Mouse (Mus musculus) intestine, embryonic 14.5 days (tissue): Measurements from ENCODE around the gene Rspo1. TPM values are rescaled to one million over a fixed set of nuclear protein-coding genes. Genes with fewer than 3 reads are reported as not detected.
A peak's percentile ranks its signal among the peaks of the same experiment; 100 is the strongest.

Source experiments
- ATAC-seq: fragments of 200-750 bp; cut with Nextera tagmentation; replicated peaks from 2 replicates; pipeline ENCODE4 v1.8.0; 2017; ENCODE audit warnings: low read depth, moderate number of reproducible peaks, moderate TSS enrichment, moderate library complexity; ENCODE audit not compliant: low FRiP score, low TSS enrichment
- DNase-seq: peaks from one replicate; pipeline ENCODE4 v3.0.0-alpha.2; 2018; ENCODE audit warnings: low spot score
- H3K27ac ChIP-seq: fragments of 300-500 bp; sonication (generic); 2 replicates; pipeline ENCODE4 v1.5.1; 2014; ENCODE audit warnings: low read depth, mild to moderate bottlenecking, control low read depth
- H3K27me3 ChIP-seq: fragments of 300-500 bp; sonication (generic); replicated peaks from 2 replicates; pipeline ENCODE4 v1.6.1; 2014; ENCODE audit warnings: low read length, control low read depth; ENCODE audit not compliant: control insufficient read depth, insufficient read depth
- H3K36me3 ChIP-seq: fragments of 300-500 bp; sonication (generic); 2 replicates; pipeline ENCODE4 v1.6.1; 2014; ENCODE audit warnings: low read length, control low read depth; ENCODE audit not compliant: control insufficient read depth, insufficient read depth
- H3K4me1 ChIP-seq: fragments of 300-500 bp; sonication (generic); replicated peaks from 2 replicates; pipeline ENCODE4 v1.6.1; 2014; ENCODE audit warnings: low read length, control low read depth, mixed read lengths; ENCODE audit not compliant: control insufficient read depth, insufficient read depth
- H3K4me2 ChIP-seq: fragments of 300-500 bp; sonication (generic); 2 replicates; pipeline ENCODE4 v1.6.1; 2014; ENCODE audit warnings: low read length
- H3K4me3 ChIP-seq: fragments of 300-500 bp; sonication (generic); 2 replicates; pipeline ENCODE4 v1.5.1; 2014; ENCODE audit warnings: low read depth, low read length, control low read depth, mixed read lengths
- H3K9ac ChIP-seq: fragments of 300-500 bp; sonication (generic); 2 replicates; pipeline ENCODE4 v1.6.1; 2014; ENCODE audit warnings: mild to moderate bottlenecking, low read length
- H3K9me3 ChIP-seq: fragments of 300-500 bp; sonication (generic); 2 replicates; pipeline ENCODE4 v1.6.1; 2016; ENCODE audit warnings: low read length, control low read depth; ENCODE audit not compliant: control insufficient read depth
- WGBS: fragments of 180-500 bp; shearing (Covaris S2); extraction: QIAGEN DNeasy Blood & Tissue Kit; methylation state at CpG from one replicate; pipeline ENCODE4 v1.1.7; 2014; 5-methylcytosine and 5-hydroxymethylcytosine counted together
- polyA plus RNA-seq: library from polyadenylated mRNA; unstranded; fragments of >200 nt; fragmentation: Nextera tagmentation; extraction: Ambion mirVana; gene quantifications from 2 replicates; pipeline ENCODE4 v1.2.1, GENCODE M21; 2014

Rspo1 gene
- polyA plus RNA-seq, 1 experiment from 2014 or later, result 13.9 TPM

GRCm38 (mm10) chr4:124950181-124951035 is 35.8 kb upstream of the Rspo1 start:
- no peak overlapping the region for H3K4me3 ChIP-seq
- H3K9me3 ChIP-seq, result no peaks in the 10 kb centered on the region
- peak overlapping the region; percentile 18; the same call in 1 of the 2 replicates for H3K4me2 ChIP-seq
- H3K27ac ChIP-seq, result no peak overlapping the region
- no peaks in the 10 kb centered on the region for H3K27me3 ChIP-seq
- ATAC-seq (peak; percentile 65; the same call in 1 of the 2 replicates), DNase-seq (peak; percentile 60)
- H3K9ac ChIP-seq, result no peak overlapping the region
- no peaks in the 10 kb centered on the region for H3K36me3 ChIP-seq
- H3K4me1 ChIP-seq, result no peaks in the 10 kb centered on the region
- 39% methylated on average over 21 of the region's 21 CpGs for WGBS

GRCm38 (mm10) chr4:124951036-124951433 is 35.2 kb upstream of the Rspo1 start:
- Histone ChIP-seq H3K27me3 (no peaks in the 10 kb centered on the region), H3K4me3 (no peak overlapping the region), H3K27ac (no peak overlapping the region), H3K9ac (no peak overlapping the region), H3K4me2 (no peak overlapping the region), H3K36me3 (no peaks in the 10 kb centered on the region), H3K4me1 (no peaks in the 10 kb centered on the region), H3K9me3 (no peaks in the 10 kb centered on the region)
- no peak for ATAC-seq
- WGBS, result 35% methylated on average over 10 of the region's 10 CpGs
- no peak for DNase-seq

GRCm38 (mm10) chr4:124953546-124953945 is 32.7 kb upstream of the Rspo1 start:
- no peaks in the 10 kb centered on the region for H3K4me1 ChIP-seq
- no peak overlapping the region for H3K4me3 ChIP-seq
- H3K27me3 ChIP-seq, result 0 out of 2 replicates have a peak, but pooled peaks cover 2% of the 10 kb centered on the region
- no peaks in the 10 kb centered on the region for H3K9me3 ChIP-seq
- H3K4me2 ChIP-seq, result no peak overlapping the region
- no peak overlapping the region for H3K9ac ChIP-seq
- WGBS, result 54% methylated on average over 4 of the region's 4 CpGs
- H3K36me3 ChIP-seq, result no peaks in the 10 kb centered on the region
- ATAC-seq, result no peak
- DNase-seq, result no peak
- no peak overlapping the region for H3K27ac ChIP-seq

GRCm38 (mm10) chr4:124957284-124957683 is 28.9 kb upstream of the Rspo1 start:
- H3K36me3 ChIP-seq, result no peaks in the 10 kb centered on the region
- H3K4me1 ChIP-seq, result peaks cover 3% of the 10 kb centered on the region; the same call in 1 of the 2 replicates
- H3K4me3 ChIP-seq, result no peak overlapping the region
- no peak for DNase-seq
- H3K27ac ChIP-seq, result no peak overlapping the region
- no peak overlapping the region for H3K9ac ChIP-seq
- 0 out of 2 replicates have a peak, but pooled peaks cover 2% of the 10 kb centered on the region for H3K27me3 ChIP-seq
- H3K9me3 ChIP-seq, result no peaks in the 10 kb centered on the region
- H3K4me2 ChIP-seq, result no peak overlapping the region
- WGBS, result 91% methylated on average over 2 of the region's 2 CpGs
- no peak for ATAC-seq

DNA sequence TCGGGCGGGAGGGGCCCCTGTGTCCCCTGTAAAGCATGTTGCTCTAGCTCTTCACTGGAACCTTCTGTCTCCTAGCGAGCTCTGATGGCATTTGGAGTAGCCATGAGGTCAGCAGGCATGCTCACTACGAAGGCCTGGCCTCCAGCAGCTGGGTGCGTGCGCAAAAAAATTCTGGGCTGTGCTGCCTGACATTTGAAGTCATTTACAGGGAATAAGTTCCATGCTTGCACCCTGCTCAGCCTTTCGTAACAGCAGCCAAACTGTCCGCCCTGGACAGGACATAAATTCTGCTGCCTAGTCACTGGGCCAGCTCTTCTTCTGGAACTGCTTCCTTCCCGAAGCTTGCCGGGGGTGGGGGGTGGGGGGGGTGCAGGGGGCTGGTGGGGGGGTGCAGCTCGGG is 27.2 kb upstream of the Rspo1 start:
- Histone ChIP-seq H3K4me3 (no peak overlapping the region), H3K9ac (no peak overlapping the region), H3K9me3 (no peaks in the 10 kb centered on the region), H3K4me1 (peaks cover 3% of the 10 kb centered on the region; the same call in 1 of the 2 replicates), H3K4me2 (no peak overlapping the region), H3K36me3 (no peaks in the 10 kb centered on the region), H3K27ac (no peak overlapping the region), H3K27me3 (0 out of 2 replicates have a peak, but pooled peaks cover 2% of the 10 kb centered on the region)
- ATAC-seq, result no peak
- WGBS, result 40% methylated on average over 11 of the region's 11 CpGs
- no peak for DNase-seq

- no peaks in the 10 kb centered on the region for H3K36me3 ChIP-seq
- no peak overlapping the region for H3K9ac ChIP-seq
- WGBS, result 87% methylated on average over 11 of the region's 11 CpGs
- DNase-seq (no peak), ATAC-seq (no peak)
- 0 out of 2 replicates have a peak, but pooled peaks cover 2% of the 10 kb centered on the region for H3K27me3 ChIP-seq
- no peak overlapping the region for H3K4me2 ChIP-seq
- no peaks in the 10 kb centered on the region for H3K9me3 ChIP-seq
- H3K4me3 ChIP-seq, result no peak overlapping the region
- peaks cover 3% of the 10 kb centered on the region; the same call in 1 of the 2 replicates for H3K4me1 ChIP-seq
- no peak overlapping the region for H3K27ac ChIP-seq
These were observed 25.3 kb upstream of the Rspo1 start for GRCm38 (mm10) chr4:124960940-124961339.

GRCm38 (mm10) chr4:124962576-124962975 is 23.7 kb upstream of the Rspo1 start:
- Histone ChIP-seq H3K4me2 (no peak overlapping the region), H3K27me3 (no peaks in the 10 kb centered on the region), H3K36me3 (no peaks in the 10 kb centered on the region), H3K9me3 (no peaks in the 10 kb centered on the region), H3K9ac (no peak overlapping the region), H3K27ac (no peak overlapping the region), H3K4me3 (no peak overlapping the region), H3K4me1 (peaks cover 3% of the 10 kb centered on the region; the same call in 1 of the 2 replicates)
- ATAC-seq (no peak), DNase-seq (no peak)
- WGBS, result 37% methylated on average over 11 of the region's 11 CpGs

DNA sequence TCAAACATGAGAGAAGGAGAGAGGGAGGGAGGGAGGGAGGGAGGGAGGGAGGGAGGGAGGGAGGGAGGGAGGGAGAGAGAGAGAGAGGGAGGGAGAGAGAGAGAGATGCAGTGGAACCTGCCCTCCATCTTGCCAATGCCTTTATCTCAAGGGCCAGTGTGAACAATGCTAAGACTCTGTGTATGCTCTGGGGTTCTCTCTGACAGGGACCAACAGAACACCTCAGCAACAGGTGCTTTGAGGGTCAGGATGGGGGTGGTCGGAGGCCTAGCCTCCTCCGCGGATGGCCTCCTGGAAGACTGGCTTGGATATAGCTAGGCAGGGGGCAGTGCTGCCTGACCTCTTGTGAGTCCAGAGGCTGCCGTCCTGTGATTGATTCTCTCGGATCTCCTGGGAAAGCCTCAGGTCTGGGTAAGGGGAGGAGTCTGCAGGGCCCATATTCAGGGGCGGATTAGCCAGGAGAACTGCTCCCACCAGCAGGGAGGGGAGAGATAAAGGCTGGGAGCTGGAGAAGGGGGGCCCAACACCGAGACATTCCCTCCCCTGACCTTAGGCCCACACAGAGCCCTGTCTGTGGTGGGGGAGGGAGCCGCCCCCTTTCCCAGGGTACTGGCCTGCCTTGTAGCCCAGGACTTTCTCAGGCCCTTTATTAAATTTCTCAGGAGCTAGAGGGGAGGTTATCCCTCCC is 21.2 kb upstream of the Rspo1 start:
- Histone ChIP-seq H3K27me3 (no peaks in the 10 kb centered on the region), H3K27ac (no peak overlapping the region), H3K4me3 (no peak overlapping the region), H3K4me2 (no peak overlapping the region), H3K4me1 (no peaks in the 10 kb centered on the region), H3K9ac (no peak overlapping the region), H3K36me3 (no peaks in the 10 kb centered on the region), H3K9me3 (no peaks in the 10 kb centered on the region)
- WGBS, result 18% methylated on average over 8 of the region's 8 CpGs
- DNase-seq, result no peak
- peak; percentile 15; the same call in 1 of the 2 replicates for ATAC-seq
